Mouse (Mus musculus) adipose tissue, adult 10 weeks (tissue): ENCODE results near the gene Nat8f5. TPM values are rescaled to one million over a fixed set of nuclear protein-coding genes. Genes with fewer than 3 reads are reported as not detected.

Source experiments
- polyA plus RNA-seq: library from polyadenylated mRNA; stranded (reverse); fragments of 350-450 nt; fragmentation: Illumina TruSeq; extraction: RNeasy Lipid Tissue Mini Kit (QIAGEN cat#74804); gene quantifications from one replicate; pipeline ENCODE4 v1.2.3, GENCODE M21; 2014; ENCODE audit warnings: low read depth, low replicate concordance

The Nat8f5 gene
- not detected for polyA plus RNA-seq

DNA sequence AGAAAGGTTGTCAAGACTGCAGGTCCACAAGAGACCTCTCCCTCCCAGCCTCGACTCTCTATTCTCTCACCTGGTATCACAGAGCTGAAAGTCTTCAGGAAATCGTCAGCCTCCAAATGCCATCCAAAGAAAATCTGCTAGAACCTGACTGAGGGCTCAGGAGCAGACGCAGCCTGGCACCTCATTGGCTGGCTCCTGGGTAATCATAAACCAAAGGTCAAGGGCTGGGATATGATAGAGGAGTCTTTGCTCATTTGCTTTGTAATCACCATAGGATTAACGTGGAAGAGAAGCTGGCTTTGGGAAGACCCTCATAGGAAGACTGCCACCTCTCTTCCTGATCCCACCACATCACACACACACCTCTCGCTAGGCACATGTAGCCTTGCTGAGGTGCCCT is at the start of gene Nat8f5, which contains the start of gene Nat8f6:
Nat8f5 (minus strand) TSS at position 136 of the 400 bp plus-strand sequence.
Nat8f6 (minus strand) TSS at position 118 of the 400 bp plus-strand sequence.

DNA sequence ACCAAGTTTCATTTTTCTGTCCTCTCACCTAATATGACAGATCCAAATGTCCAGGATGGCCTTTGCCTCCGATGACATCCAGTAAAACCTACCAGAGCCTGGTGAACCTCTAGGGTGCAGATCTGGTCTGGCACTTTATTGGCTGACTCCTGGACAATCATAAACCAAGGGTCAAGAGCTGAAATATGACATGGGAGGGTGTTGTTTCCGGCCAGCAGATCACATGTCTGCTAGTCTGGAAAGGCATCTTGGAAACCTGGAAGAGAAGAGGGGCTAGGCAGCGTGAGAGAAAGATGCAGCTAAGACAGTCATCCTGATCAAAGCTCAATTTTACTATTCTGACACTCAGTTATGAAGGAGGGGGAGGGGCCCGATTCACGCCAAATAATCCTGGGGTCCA is 48.2 kb upstream of the Nat8f5 start, which contains the start of gene Nat8f2:
Nat8f2 (minus strand) TSS at position 153 of the 400 bp plus-strand sequence.

DNA sequence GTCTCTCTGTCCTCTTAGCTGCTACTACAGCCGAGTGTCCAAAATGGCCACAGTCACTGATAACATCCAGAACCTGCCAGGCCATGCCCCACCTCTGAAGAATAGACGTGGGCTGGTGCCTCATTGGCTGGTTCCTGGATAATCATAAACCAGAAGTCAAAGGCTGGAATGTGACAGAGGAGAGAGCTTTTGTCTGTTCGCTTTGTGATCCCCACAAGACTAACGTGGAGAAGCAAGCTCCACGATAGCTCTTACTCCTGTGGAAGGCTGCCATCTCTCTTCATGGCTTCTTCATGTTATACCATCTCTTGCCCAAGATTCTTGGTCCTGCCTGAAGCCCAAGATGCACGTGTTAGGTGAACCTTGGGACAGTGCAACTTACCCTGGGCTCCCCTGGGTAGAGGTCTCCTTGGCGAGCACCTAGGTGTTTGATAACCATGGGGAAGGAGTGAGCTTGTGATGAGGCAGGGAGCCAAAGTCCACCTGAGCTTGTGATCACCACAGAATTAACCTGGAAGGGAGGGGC is 11.1 kb upstream of the Nat8f5 start, which contains the start of gene Nat8:
Nat8 (minus strand) TSS at position 287 of the 526 bp plus-strand sequence.

Other genes starting within 250 kb of the Nat8f5 start
- gene Alms1, start 233.4 kb downstream of the Nat8f5 start, polyA plus RNA-seq, result 2.1 TPM
- not detected for gene Nat8f7, start 107.8 kb downstream of the Nat8f5 start, polyA plus RNA-seq
- 0.27 TPM for gene Nat8f3, start 55.2 kb downstream of the Nat8f5 start, polyA plus RNA-seq
- gene Nat8f6, start within 50 bp of the Nat8f5 start, polyA plus RNA-seq, result not detected
- gene Nat8, start 11.1 kb upstream of the Nat8f5 start, polyA plus RNA-seq, result 0.57 TPM
- gene Nat8f2, start 48.2 kb upstream of the Nat8f5 start, polyA plus RNA-seq, result 0.24 TPM
- 5.7 TPM for gene Nat8f4, start 83.9 kb upstream of the Nat8f5 start, polyA plus RNA-seq
- gene Tprkb, start 90.9 kb upstream of the Nat8f5 start, polyA plus RNA-seq, result 21.5 TPM
- 14.0 TPM for gene Nat8f1, start 94.7 kb upstream of the Nat8f5 start, polyA plus RNA-seq
- 61.4 TPM for gene Dusp11, start 140.7 kb upstream of the Nat8f5 start, polyA plus RNA-seq
- not detected for gene Figla, start 195.2 kb upstream of the Nat8f5 start, polyA plus RNA-seq
- gene Add2, start 207.7 kb upstream of the Nat8f5 start, polyA plus RNA-seq, result 0.14 TPM